Mouse (Mus musculus): ENCODE results near the gene Ccl1. TPM values are rescaled to one million over a fixed set of nuclear protein-coding genes. Genes with fewer than 3 reads are reported as not detected.

Ccl1 gene
- polyA plus RNA-seq, 1 experiment from 2014 or later = not detected

GRCm38 (mm10) chr11:82194980-82195379 is 110.5 kb downstream of the Ccl1 start:
- Histone ChIP-seq H3K9ac (replicated peaks; ENCODE audit: low read depth, low read length) (no peak overlapping the region), H3K36me3 (ENCODE audit: control insufficient read depth, insufficient read depth, low read length) (no peaks in the 10 kb centered on the region), H3K9me3 (ENCODE audit: control insufficient read depth, low read depth, low read length) (no peaks in the 10 kb centered on the region), H3K27me3 (ENCODE audit: control insufficient read depth, insufficient read depth, low read length) (no peaks in the 10 kb centered on the region), H3K4me3 (ENCODE audit: low read depth, low read length) (no peak overlapping the region), H3K4me2 (replicated peaks; ENCODE audit: low read depth, low read length) (no peak overlapping the region), H3K27ac (ENCODE audit: low read length) (no peak overlapping the region), H3K4me1 (ENCODE audit: control insufficient read depth, insufficient read depth, low read length) (no peaks in the 10 kb centered on the region)
- ATAC-seq (ENCODE audit: insufficient number of reproducible peaks, insufficient read depth, low FRiP score, low read depth) = no peak
- 59% methylated on average over 2 of the region's 2 CpGs for WGBS

GRCm38 (mm10) chr11:82193826-82194225 is 111.7 kb downstream of the Ccl1 start:
- Histone ChIP-seq H3K9me3 (ENCODE audit: control insufficient read depth, low read depth, low read length) (no peaks in the 10 kb centered on the region), H3K4me2 (replicated peaks; ENCODE audit: low read depth, low read length) (no peak overlapping the region), H3K4me3 (ENCODE audit: low read depth, low read length) (no peak overlapping the region), H3K27me3 (ENCODE audit: control insufficient read depth, insufficient read depth, low read length) (no peaks in the 10 kb centered on the region), H3K4me1 (ENCODE audit: control insufficient read depth, insufficient read depth, low read length) (no peaks in the 10 kb centered on the region), H3K9ac (replicated peaks; ENCODE audit: low read depth, low read length) (no peak overlapping the region), H3K36me3 (ENCODE audit: control insufficient read depth, insufficient read depth, low read length) (no peaks in the 10 kb centered on the region), H3K27ac (ENCODE audit: low read length) (no peak overlapping the region)
- WGBS = 69% methylated on average over 9 of the region's 9 CpGs
- no peak for ATAC-seq (ENCODE audit: insufficient number of reproducible peaks, insufficient read depth, low FRiP score, low read depth)

DNA sequence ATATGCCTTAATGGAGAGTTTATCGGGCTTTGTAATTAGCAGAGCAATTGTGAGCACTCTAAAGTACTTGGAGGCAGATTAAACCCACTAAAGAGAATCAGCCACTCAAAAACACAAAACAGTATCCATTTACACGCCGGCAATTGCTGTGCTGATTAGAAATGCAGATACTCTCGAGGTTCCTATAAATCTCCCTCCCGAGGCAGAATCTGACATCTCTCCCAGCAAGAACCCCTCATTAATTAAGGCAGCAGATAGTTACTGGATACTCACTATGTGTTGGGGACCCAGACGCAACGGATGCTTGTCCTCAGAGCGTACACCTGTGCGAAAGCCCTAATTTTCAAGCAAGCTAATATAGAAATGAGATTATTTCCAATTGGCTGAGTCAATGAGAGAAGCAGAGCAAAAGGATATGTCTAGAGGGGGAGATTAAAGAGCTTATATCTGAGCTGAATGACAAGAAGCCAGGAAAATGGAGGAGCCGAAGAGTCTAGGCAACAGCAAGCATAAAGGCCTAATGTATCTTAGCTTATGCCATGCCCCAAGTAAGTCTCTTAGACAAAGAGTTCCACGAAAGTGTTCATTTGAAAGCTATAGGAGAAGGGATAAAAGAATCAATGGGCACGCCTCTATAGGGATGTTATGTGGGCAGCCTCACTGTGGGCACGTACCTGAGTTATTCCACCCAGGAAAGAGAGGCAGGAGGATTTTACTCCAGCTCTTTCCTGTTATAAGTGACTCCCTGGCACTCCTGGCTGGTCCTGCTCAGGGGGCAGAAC is 115.5 kb downstream of the Ccl1 start:
- Histone ChIP-seq H3K9me3 (ENCODE audit: control insufficient read depth, low read depth, low read length) (no peaks in the 10 kb centered on the region), H3K36me3 (ENCODE audit: control insufficient read depth, insufficient read depth, low read length) (no peaks in the 10 kb centered on the region), H3K9ac (replicated peaks; ENCODE audit: low read depth, low read length) (no peak overlapping the region), H3K27ac (ENCODE audit: low read length) (no peak overlapping the region), H3K4me1 (ENCODE audit: control insufficient read depth, insufficient read depth, low read length) (no peaks in the 10 kb centered on the region), H3K4me3 (ENCODE audit: low read depth, low read length) (no peak overlapping the region), H3K4me2 (replicated peaks; ENCODE audit: low read depth, low read length) (no peak overlapping the region), H3K27me3 (ENCODE audit: control insufficient read depth, insufficient read depth, low read length) (no peaks in the 10 kb centered on the region)
- ATAC-seq (ENCODE audit: insufficient number of reproducible peaks, insufficient read depth, low FRiP score, low read depth) = no peak
- 73% methylated on average over 13 of the region's 13 CpGs for WGBS

GRCm38 (mm10) chr11:82185684-82186083 is 119.8 kb downstream of the Ccl1 start:
- no peaks in the 10 kb centered on the region for H3K27me3 ChIP-seq (ENCODE audit: control insufficient read depth, insufficient read depth, low read length)
- ATAC-seq (ENCODE audit: insufficient number of reproducible peaks, insufficient read depth, low FRiP score, low read depth) = no peak
- 85% methylated on average over 3 of the region's 3 CpGs for WGBS

DNA sequence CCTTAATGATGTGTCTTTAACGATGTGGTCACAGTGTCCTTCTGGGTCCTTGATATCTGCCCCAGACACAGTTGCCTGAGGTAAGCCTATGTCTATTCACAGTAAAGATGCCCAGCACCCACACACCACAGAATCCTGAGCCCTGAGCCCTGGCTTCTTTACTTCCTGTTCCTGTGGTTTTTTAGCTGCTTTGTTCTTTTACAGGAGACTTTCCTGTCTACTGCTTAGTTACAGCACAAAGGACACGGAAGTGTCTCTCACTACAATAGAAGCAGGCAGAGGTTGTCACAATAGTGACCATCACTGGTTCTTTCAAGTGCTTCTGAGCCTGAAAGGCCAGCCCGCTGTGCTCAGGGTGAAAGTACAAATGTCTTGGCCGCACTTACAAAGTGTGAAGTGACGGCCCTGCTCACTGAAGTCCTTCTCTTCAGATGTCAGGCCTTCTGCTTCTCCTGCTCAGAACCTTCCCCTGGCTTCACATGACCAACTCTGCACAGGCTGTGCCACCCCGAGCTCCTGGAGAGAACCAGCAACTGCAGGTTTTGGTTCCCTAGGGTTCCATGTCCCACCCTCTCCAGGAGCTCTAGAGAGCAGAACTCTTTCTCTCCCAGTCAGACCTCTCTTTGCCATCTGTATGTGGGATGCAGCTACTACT is 122.1 kb downstream of the Ccl1 start:
- Histone ChIP-seq H3K36me3 (ENCODE audit: control insufficient read depth, insufficient read depth, low read length) (no peaks in the 10 kb centered on the region), H3K4me3 (ENCODE audit: low read depth, low read length) (no peak overlapping the region), H3K4me2 (replicated peaks; ENCODE audit: low read depth, low read length) (no peak overlapping the region), H3K4me1 (ENCODE audit: control insufficient read depth, insufficient read depth, low read length) (no peaks in the 10 kb centered on the region), H3K27ac (ENCODE audit: low read length) (no peak overlapping the region), H3K9me3 (ENCODE audit: control insufficient read depth, low read depth, low read length) (no peaks in the 10 kb centered on the region), H3K9ac (replicated peaks; ENCODE audit: low read depth, low read length) (no peak overlapping the region), H3K27me3 (ENCODE audit: control insufficient read depth, insufficient read depth, low read length) (no peaks in the 10 kb centered on the region)
- ATAC-seq (ENCODE audit: insufficient number of reproducible peaks, insufficient read depth, low FRiP score, low read depth) = no peak
- WGBS = 74% methylated on average over 6 of the region's 6 CpGs

More at GRCm38 (mm10) chr11:82185684-82186083, 119.8 kb downstream of the Ccl1 start:
- H3K4me3 ChIP-seq (ENCODE audit: low read depth, low read length) = no peak overlapping the region
- H3K36me3 ChIP-seq (ENCODE audit: control insufficient read depth, insufficient read depth, low read length) = no peaks in the 10 kb centered on the region
- H3K27ac ChIP-seq (ENCODE audit: low read length) = no peak overlapping the region
- H3K4me2 ChIP-seq (replicated peaks; ENCODE audit: low read depth, low read length) = no peak overlapping the region
- H3K9ac ChIP-seq (replicated peaks; ENCODE audit: low read depth, low read length) = no peak overlapping the region
- H3K4me1 ChIP-seq (ENCODE audit: control insufficient read depth, insufficient read depth, low read length) = no peaks in the 10 kb centered on the region
- H3K9me3 ChIP-seq (ENCODE audit: control insufficient read depth, low read depth, low read length) = no peaks in the 10 kb centered on the region

DNA sequence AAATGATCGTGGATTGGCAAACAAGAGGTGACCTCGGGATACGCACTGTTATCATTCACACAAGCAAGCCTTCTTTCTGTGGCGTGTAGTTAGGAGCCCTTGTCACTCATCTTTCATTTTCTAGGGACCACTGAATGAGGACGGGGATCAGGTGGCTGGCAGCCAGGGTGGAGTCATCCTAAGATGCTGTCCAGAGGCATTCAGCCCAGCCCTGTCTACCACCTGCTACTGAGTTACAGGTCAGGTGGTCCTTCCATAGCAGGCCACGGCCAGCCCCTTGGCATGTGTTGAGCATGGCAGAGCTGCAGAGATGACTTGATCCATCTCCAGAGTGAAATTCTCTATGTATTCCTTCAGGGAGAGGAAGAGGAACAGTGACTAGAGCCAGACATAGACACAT is 123.1 kb downstream of the Ccl1 start:
- Histone ChIP-seq H3K9ac (replicated peaks; ENCODE audit: low read depth, low read length) (no peak overlapping the region), H3K27ac (ENCODE audit: low read length) (no peak overlapping the region), H3K27me3 (ENCODE audit: control insufficient read depth, insufficient read depth, low read length) (no peaks in the 10 kb centered on the region), H3K4me1 (ENCODE audit: control insufficient read depth, insufficient read depth, low read length) (no peaks in the 10 kb centered on the region), H3K36me3 (ENCODE audit: control insufficient read depth, insufficient read depth, low read length) (no peaks in the 10 kb centered on the region), H3K4me3 (ENCODE audit: low read depth, low read length) (no peak overlapping the region), H3K9me3 (ENCODE audit: control insufficient read depth, low read depth, low read length) (no peaks in the 10 kb centered on the region), H3K4me2 (replicated peaks; ENCODE audit: low read depth, low read length) (no peak overlapping the region)
- WGBS = 72% methylated on average over 6 of the region's 6 CpGs
- ATAC-seq (ENCODE audit: insufficient number of reproducible peaks, insufficient read depth, low FRiP score, low read depth) = no peak

DNA sequence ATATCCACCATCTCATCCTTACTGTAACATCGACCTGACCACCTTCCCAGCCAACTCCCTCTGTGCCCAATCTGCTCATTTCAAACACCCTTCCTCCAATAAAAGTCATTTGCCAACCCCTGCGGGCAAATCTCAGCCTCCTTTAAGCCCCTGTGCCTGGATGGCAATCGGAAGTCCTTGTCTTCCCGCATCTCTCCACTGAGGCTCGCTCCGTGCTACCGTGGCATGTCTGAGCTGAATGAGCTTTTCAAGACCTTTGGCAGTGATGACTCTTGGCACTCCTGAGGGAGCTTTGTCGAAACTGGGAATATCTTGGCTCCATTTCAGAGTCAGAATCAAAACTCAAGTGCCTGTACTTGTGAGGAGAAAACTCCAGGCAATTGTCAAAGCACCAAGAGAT is 124.2 kb downstream of the Ccl1 start:
- no peak for ATAC-seq (ENCODE audit: insufficient number of reproducible peaks, insufficient read depth, low FRiP score, low read depth)
- Histone ChIP-seq H3K9me3 (ENCODE audit: control insufficient read depth, low read depth, low read length) (no peaks in the 10 kb centered on the region), H3K4me1 (ENCODE audit: control insufficient read depth, insufficient read depth, low read length) (no peaks in the 10 kb centered on the region), H3K9ac (replicated peaks; ENCODE audit: low read depth, low read length) (no peak overlapping the region), H3K36me3 (ENCODE audit: control insufficient read depth, insufficient read depth, low read length) (no peaks in the 10 kb centered on the region), H3K4me2 (replicated peaks; ENCODE audit: low read depth, low read length) (no peak overlapping the region), H3K27me3 (ENCODE audit: control insufficient read depth, insufficient read depth, low read length) (no peaks in the 10 kb centered on the region), H3K27ac (ENCODE audit: low read length) (no peak overlapping the region), H3K4me3 (ENCODE audit: low read depth, low read length) (no peak overlapping the region)
- 86% methylated on average over 8 of the region's 8 CpGs for WGBS

- H3K36me3 ChIP-seq (ENCODE audit: control insufficient read depth, insufficient read depth, low read length) = no peaks in the 10 kb centered on the region
- H3K4me2 ChIP-seq (replicated peaks; ENCODE audit: low read depth, low read length) = no peak overlapping the region
- no peak overlapping the region for H3K27ac ChIP-seq (ENCODE audit: low read length)
- no peak overlapping the region for H3K4me3 ChIP-seq (ENCODE audit: low read depth, low read length)
- no peaks in the 10 kb centered on the region for H3K27me3 ChIP-seq (ENCODE audit: control insufficient read depth, insufficient read depth, low read length)
- no peak for ATAC-seq (ENCODE audit: insufficient number of reproducible peaks, insufficient read depth, low FRiP score, low read depth)
- H3K4me1 ChIP-seq (ENCODE audit: control insufficient read depth, insufficient read depth, low read length) = no peaks in the 10 kb centered on the region
- H3K9me3 ChIP-seq (ENCODE audit: control insufficient read depth, low read depth, low read length) = no peaks in the 10 kb centered on the region
- WGBS = 75% methylated on average over 5 of the region's 5 CpGs
- H3K9ac ChIP-seq (replicated peaks; ENCODE audit: low read depth, low read length) = no peak overlapping the region
Measured at GRCm38 (mm10) chr11:82178161-82178560, 127.3 kb downstream of the Ccl1 start.
